Mouse (Mus musculus): ENCODE data around the gene Cd36. TPM values are rescaled to one million over a fixed set of nuclear protein-coding genes. Genes with fewer than 3 reads are reported as not detected.
"Not testable (repeated sequence)": the region's sequence is repeated elsewhere in the genome, so short reads cannot be mapped to it uniquely, and the experiment has no call there.

Gene Cd36
- 0.87 and 1.2 TPM in 2 replicates for polyA plus RNA-seq (2016; fragmentation: Nextera tagmentation; extraction: Ambion mirVana)

DNA sequence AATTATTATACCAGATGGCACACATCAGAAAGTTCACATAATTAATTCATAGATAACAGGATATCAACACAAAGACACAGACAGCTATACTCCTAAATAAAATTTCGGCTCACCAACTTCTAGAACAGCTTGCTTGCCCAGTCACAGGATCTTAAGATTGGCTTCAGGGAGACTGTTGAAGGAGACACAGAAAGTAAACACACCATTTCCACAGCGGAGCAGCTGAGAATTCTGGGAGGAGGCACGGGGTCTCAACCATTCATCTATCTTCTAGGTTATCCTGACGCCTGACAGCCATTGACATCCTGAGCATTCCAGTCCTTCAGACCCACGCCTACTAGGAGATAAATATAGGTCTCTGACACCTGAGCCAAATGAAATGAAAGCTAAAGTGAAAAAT is at the start of gene Cd36:
Gene Cd36, minus strand, starts transcription at position 204 of the 400 bp plus-strand sequence.
- H3K4me2 ChIP-seq = no peak within 1 kb of the TSS
- no peak within 1 kb of the TSS for H3K9ac ChIP-seq
- no peak for ATAC-seq (ENCODE audit: low FRiP score)
- H3K4me1 ChIP-seq = no peaks in the 10 kb centered on the region
- H3K27ac ChIP-seq = no peak within 1 kb of the TSS
- no peaks in the 10 kb centered on the region for H3K27me3 ChIP-seq
- H3K4me3 ChIP-seq (replicated peaks) = no peak within 1 kb of the TSS
- no peaks in the 10 kb centered on the region for H3K9me3 ChIP-seq
- WGBS = 69% methylated on average over 5 of the region's 5 CpGs
- H3K36me3 ChIP-seq (replicated peaks) = no peaks in the 10 kb centered on the region

DNA sequence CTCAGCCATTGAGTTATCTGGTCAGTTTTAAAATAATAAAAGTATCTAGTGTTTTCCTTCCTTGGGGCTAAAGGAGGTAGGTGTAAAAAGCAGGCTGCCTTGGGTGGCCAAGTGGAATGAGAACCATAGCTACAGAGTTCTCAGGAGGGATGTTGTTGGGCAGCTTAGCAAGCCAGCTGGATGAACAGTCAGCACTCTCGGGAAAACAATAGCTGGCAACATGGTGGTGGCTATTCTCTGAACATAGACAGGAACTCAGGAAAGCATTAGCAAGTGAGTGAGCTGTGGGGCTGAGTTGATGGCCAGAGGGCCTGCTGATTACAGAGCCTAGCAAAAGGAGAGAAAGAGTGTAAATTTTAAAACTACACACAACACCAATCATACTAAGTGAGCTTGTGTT is 45.9 kb upstream of the Cd36 start:
- WGBS = 67% methylated on average over 1 of the region's 1 CpGs

DNA sequence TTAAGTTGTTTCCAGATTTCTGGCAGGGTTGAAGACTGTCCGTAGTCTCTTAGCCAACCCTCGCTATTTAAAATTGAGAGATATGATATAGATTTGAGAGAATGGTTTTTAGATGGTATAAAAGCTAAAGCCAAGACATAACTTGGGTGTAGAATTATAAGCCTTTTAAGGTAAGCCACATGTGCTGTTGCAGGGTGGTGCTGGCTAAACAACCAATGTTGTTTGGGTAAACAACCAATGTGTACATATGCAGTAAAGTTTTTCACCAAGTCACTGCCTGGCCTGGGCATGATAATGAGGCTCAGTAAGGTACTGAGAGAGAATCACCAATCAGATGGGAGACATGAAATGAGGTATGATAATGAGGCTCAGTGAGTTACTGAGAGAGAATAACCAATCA is 43.0 kb upstream of the Cd36 start:
- H3K27me3 ChIP-seq; H3K4me3 ChIP-seq (replicated peaks); H3K9ac ChIP-seq; H3K9me3 ChIP-seq; H3K27ac ChIP-seq; H3K4me2 ChIP-seq; H3K4me1 ChIP-seq; H3K36me3 ChIP-seq (replicated peaks); ATAC-seq (ENCODE audit: low FRiP score): not testable (repeated sequence)
- WGBS = 96% methylated on average over 2 of the region's 2 CpGs

More for the DNA sequence above, 45.9 kb upstream of the Cd36 start:
- H3K9me3 ChIP-seq = no peaks in the 10 kb centered on the region
- H3K9ac ChIP-seq = no peak overlapping the region
- H3K4me3 ChIP-seq (replicated peaks) = no peak overlapping the region
- H3K36me3 ChIP-seq (replicated peaks) = no peaks in the 10 kb centered on the region
- no peak for ATAC-seq (ENCODE audit: low FRiP score)
- no peak overlapping the region for H3K4me2 ChIP-seq
- H3K27me3 ChIP-seq = no peaks in the 10 kb centered on the region
- no peaks in the 10 kb centered on the region for H3K4me1 ChIP-seq
- H3K27ac ChIP-seq = no peak overlapping the region

DNA sequence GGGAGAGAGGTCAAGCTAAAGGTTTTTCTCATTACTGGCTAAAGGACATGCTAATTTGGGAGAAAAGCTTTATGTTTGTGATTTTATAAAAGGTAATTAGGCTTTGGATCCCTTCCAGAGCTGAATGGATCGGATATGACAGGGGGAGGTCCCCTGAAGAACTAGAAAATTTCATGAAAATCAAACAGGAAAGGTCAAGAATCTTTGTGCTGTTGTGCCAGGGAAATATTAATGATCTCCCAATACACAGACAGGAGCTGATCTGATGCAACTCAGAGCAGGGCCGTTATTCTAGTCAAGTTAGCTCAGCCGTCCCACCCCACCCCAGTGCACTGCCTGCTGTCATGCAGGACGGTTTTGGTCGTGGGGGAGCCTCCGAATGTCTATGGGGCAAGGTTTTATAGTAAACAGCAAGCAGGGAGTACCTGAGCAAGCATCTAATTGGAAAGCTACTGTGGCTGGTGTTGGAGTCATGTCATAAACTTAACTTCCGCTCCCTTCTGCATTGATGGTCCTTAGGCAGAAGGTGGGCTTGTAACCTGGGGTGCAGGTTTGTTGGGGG is 40.5 kb upstream of the Cd36 start:
- Histone ChIP-seq H3K4me1 (no peaks in the 10 kb centered on the region), H3K9ac (no peak overlapping the region), H3K27me3 (no peaks in the 10 kb centered on the region), H3K4me2 (no peak overlapping the region), H3K27ac (no peak overlapping the region), H3K36me3 (replicated peaks) (no peaks in the 10 kb centered on the region), H3K9me3 (no peaks in the 10 kb centered on the region), H3K4me3 (replicated peaks) (no peak overlapping the region)
- no peak for ATAC-seq (ENCODE audit: low FRiP score)
- WGBS = 60% methylated on average over 7 of the region's 7 CpGs

DNA sequence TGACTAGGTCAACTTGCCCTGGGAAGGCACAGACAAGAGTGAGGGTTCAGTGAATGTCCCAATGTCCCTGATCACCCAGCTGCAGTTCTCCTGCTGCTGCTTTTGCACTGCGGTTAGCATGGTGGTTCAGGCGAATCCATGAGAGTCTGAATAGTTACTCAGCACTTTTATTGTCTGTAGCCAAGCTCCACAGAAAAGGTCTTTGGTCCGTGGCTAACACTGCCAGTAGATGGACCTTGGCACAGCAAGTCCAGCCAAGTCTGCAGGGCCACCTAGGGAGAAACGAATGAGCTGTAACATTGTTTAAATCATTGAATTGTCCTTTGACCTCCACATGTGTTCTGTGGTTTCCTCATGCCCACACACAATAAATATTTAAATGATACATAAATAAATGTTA is 39.9 kb upstream of the Cd36 start:
- Histone ChIP-seq H3K4me3 (replicated peaks) (no peak overlapping the region), H3K9me3 (no peaks in the 10 kb centered on the region), H3K27me3 (no peaks in the 10 kb centered on the region), H3K9ac (no peak overlapping the region), H3K27ac (no peak overlapping the region), H3K4me1 (no peaks in the 10 kb centered on the region), H3K36me3 (replicated peaks) (no peaks in the 10 kb centered on the region), H3K4me2 (no peak overlapping the region)
- WGBS = 42% methylated on average over 4 of the region's 4 CpGs
- no peak for ATAC-seq (ENCODE audit: low FRiP score)

DNA sequence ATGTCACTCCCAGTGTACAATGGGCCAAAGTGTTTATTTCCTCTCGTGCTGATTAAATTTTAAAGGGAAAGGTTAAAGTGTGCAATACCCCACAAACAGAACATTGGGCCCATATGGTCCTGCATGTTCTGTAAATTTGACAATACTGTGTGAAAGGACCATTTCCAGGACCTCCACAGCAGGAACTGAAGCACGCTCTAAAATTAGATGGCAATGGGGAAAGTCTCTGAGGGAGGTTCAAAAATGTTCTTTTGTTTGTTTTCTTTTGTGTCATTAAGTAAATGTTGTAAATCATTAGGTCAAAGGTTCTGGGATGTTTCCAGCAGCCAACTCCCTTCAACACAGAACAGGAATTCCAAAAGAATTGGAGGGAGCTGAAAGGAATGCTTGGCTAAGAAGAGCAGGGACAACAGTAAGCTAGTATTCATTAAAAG is 35.5 kb upstream of the Cd36 start:
- Histone ChIP-seq H3K4me2 (no peak overlapping the region), H3K9ac (no peak overlapping the region), H3K9me3 (no peaks in the 10 kb centered on the region), H3K27ac (no peak overlapping the region), H3K27me3 (no peaks in the 10 kb centered on the region), H3K4me1 (no peaks in the 10 kb centered on the region), H3K36me3 (replicated peaks) (no peaks in the 10 kb centered on the region), H3K4me3 (replicated peaks) (no peak overlapping the region)
- ATAC-seq (ENCODE audit: low FRiP score) = no peak
- WGBS = 76% methylated on average over 2 of the region's 2 CpGs

DNA sequence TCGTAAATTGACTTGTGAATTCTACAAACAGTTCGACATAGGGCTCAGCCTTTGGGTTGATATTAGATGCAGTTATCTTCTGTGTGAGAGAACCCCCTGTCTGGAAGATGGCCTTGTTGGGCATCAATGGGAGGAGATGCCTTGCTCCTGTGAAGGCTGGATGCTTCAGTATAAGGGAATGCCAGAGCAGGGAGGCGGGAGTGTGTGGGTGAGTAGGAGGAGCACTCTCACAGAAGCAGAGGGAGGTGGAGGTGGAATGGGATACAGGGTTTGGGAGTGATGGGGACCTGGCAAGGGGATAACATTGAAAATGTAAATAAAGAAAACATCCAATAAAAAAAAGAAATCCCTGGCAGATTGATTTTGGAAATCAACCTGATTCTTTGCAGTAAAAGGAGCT is 35.0 kb upstream of the Cd36 start:
- 90% methylated on average over 3 of the region's 3 CpGs for WGBS
- Histone ChIP-seq H3K9ac (no peak overlapping the region), H3K9me3 (no peaks in the 10 kb centered on the region), H3K27me3 (no peaks in the 10 kb centered on the region), H3K4me1 (no peaks in the 10 kb centered on the region), H3K36me3 (replicated peaks) (no peaks in the 10 kb centered on the region), H3K27ac (no peak overlapping the region), H3K4me2 (no peak overlapping the region), H3K4me3 (replicated peaks) (no peak overlapping the region)
- no peak for ATAC-seq (ENCODE audit: low FRiP score)

DNA sequence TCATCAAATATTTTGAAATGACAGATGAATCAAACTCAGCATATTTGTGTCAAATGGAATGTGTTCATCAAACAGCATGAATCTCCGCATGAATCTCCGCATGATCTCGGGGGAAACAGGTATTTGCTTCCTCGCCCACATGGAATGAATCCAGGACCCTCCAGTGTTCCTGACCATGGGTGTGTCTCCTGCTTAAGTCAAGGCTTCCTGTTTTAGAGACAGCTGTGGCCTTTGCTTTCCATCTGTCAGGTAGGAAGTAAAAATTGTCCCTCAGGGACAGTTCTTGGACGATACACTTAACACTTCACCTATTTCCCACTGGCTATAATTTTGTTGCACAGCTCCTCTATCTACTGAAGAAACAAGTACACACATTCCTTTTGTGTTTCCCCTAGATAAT is 30.4 kb upstream of the Cd36 start:
- H3K27me3 ChIP-seq = no peaks in the 10 kb centered on the region
- no peaks in the 10 kb centered on the region for H3K36me3 ChIP-seq (replicated peaks)
- H3K9me3 ChIP-seq = no peaks in the 10 kb centered on the region
- H3K4me2 ChIP-seq = no peak overlapping the region
- no peak overlapping the region for H3K4me3 ChIP-seq (replicated peaks)
- ATAC-seq (ENCODE audit: low FRiP score) = no peak
- H3K27ac ChIP-seq = no peak overlapping the region
- no peak overlapping the region for H3K9ac ChIP-seq
- WGBS = 82% methylated on average over 5 of the region's 5 CpGs
- no peaks in the 10 kb centered on the region for H3K4me1 ChIP-seq

DNA sequence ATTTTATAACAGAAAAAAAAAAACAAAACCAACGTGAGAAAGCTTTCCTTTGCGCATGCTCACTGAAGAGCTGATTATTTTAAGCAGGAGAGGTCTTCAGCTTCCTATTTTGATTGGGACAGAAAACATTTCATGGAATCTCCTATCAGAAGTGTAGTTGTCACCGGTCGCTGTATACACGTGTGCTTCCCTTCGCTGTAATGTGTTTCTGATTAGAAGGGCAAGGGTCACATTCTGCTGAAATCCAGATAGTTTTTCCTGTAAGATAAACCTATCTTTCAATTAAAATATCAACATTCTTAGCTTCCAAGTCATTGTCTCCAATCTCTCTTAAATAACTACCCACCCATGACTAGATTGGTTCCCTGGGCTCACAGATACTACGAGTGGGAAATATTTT is 16.2 kb upstream of the Cd36 start:
- H3K27ac ChIP-seq = no peak overlapping the region

DNA sequence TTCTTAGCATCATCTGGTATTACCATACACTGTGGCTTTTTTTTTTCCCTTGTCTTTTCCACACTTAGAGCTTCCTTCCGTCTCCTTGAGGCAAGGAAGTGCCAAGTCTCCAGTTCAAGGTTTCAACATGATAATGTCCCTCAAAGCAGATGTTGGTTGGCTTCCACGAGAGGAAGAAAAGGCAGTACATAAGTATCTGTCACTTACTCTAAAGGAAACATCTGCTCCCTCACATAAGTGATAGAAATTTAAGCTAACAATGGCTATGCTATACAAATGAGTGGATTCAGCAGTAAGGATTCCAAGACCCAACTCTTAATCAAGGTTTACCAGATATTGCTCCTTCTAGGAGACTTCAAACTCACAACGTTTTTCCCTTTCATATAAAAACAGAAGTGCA is 10.3 kb upstream of the Cd36 start:
- H3K4me3 ChIP-seq (replicated peaks) = no peak overlapping the region
- H3K27me3 ChIP-seq = no peaks in the 10 kb centered on the region
- no peak overlapping the region for H3K4me2 ChIP-seq
- no peak overlapping the region for H3K27ac ChIP-seq
- WGBS = 75% methylated on average over 3 of the region's 3 CpGs
- no peaks in the 10 kb centered on the region for H3K9me3 ChIP-seq
- H3K36me3 ChIP-seq (replicated peaks) = no peaks in the 10 kb centered on the region
- H3K9ac ChIP-seq = no peak overlapping the region
- H3K4me1 ChIP-seq = no peaks in the 10 kb centered on the region
- no peak for ATAC-seq (ENCODE audit: low FRiP score)

More for the DNA sequence above, 16.2 kb upstream of the Cd36 start:
- Histone ChIP-seq H3K9ac (no peak overlapping the region), H3K27me3 (no peaks in the 10 kb centered on the region), H3K36me3 (replicated peaks) (no peaks in the 10 kb centered on the region), H3K4me3 (replicated peaks) (no peak overlapping the region), H3K9me3 (no peaks in the 10 kb centered on the region), H3K4me2 (no peak overlapping the region), H3K4me1 (no peaks in the 10 kb centered on the region)
- ATAC-seq (ENCODE audit: low FRiP score) = no peak
- 83% methylated on average over 7 of the region's 7 CpGs for WGBS

DNA sequence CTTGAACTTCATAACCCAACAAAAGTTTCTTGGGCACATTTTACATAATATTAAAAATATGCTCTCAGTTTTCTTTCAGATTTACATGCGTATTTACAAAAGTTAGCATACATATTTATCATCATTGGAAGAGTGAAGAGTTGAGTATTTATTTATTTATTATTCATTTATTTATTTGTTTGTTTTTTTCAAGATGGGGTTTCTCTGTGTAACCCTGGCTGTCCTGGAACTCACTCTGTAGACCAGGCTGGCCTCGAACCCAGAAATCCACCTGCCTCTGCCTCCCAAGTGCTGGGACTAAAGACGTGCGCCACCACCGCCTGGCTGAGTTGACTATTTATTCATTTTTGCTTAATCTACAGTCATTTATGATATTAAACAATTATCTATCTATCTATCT is 9.0 kb upstream of the Cd36 start:
- not testable (repeated sequence) for H3K36me3 ChIP-seq (replicated peaks); H3K27me3 ChIP-seq; H3K4me3 ChIP-seq (replicated peaks); H3K4me2 ChIP-seq; H3K9me3 ChIP-seq; H3K4me1 ChIP-seq; ATAC-seq (ENCODE audit: low FRiP score); H3K9ac ChIP-seq; H3K27ac ChIP-seq
- WGBS = 94% methylated on average over 5 of the region's 5 CpGs

DNA sequence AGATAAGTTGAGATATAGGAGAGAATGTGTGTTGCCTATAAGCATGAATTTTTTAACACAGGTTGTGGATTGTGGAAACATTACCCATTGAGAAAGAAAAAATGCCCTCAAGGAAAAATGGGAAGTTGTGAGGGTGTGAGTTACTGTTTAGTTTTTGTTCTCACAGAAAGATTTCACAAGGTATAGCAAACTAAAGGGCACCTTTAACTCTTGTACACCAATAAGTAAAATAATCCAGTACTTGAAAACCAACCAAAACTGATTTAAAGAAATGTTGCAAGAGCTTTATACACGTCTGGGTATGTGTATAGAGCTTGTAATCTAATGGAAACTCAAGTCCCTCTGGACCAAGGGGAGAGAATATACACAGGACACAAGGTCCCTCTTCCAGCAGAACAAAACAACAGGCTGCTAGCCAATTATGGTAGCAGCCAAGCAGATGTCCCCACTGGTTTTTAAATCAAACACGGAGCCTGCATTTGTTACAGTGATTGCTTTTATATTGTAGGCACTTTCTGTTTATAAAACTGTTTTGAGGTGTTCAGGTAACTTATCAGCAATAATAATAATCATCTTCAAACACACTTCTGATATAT is 5.1 kb upstream of the Cd36 start:
- H3K4me3 ChIP-seq (replicated peaks) = no peak overlapping the region
- H3K36me3 ChIP-seq (replicated peaks) = no peaks in the 10 kb centered on the region
- H3K27me3 ChIP-seq = no peaks in the 10 kb centered on the region
- H3K4me2 ChIP-seq = no peak overlapping the region
- H3K9me3 ChIP-seq = no peaks in the 10 kb centered on the region
- ATAC-seq (ENCODE audit: low FRiP score) = no peak
- H3K9ac ChIP-seq = no peak overlapping the region
- no peaks in the 10 kb centered on the region for H3K4me1 ChIP-seq
- H3K27ac ChIP-seq = no peak overlapping the region
- WGBS = 73% methylated on average over 2 of the region's 2 CpGs

DNA sequence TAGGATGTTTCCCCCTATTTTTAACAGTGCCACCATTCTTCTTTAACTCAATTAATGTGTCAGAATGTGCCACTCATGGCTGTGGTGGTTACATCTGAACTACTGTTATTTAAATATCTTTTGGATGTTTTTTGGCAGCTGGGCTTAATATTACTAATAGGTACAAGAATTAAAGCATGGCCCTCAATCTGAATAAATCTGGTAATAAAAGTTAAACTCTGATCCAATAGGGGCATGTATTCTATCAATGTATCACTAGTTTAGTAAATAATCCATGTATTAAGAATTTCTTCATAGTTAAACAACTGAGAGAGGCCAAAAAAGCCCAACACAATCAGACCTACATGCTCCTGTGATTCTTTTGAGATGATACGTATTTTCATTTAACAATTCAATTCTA is 690 bp upstream of the Cd36 start:
- Histone ChIP-seq H3K9ac (no peak overlapping the region), H3K27me3 (no peaks in the 10 kb centered on the region), H3K36me3 (replicated peaks) (no peaks in the 10 kb centered on the region), H3K4me2 (no peak overlapping the region), H3K9me3 (no peaks in the 10 kb centered on the region), H3K4me3 (replicated peaks) (no peak overlapping the region), H3K27ac (no peak overlapping the region), H3K4me1 (no peaks in the 10 kb centered on the region)
- ATAC-seq (ENCODE audit: low FRiP score) = no peak
- 86% methylated on average over 1 of the region's 1 CpGs for WGBS
